Mouse (Mus musculus): ENCODE data around the gene Kcnk15. TPM values are rescaled to one million over a fixed set of nuclear protein-coding genes. Genes with fewer than 3 reads are reported as not detected.

Gene Kcnk15
- total and polyA plus RNA-seq, 2 experiments from 2014 or later: 0.11 to 0.12 TPM

- Histone ChIP-seq H3K36me3 (ENCODE audit: insufficient read depth, low read length) (0 out of 2 replicates have a peak, but pooled peaks cover 3% of the 10 kb centered on the region), H3K4me2 (ENCODE audit: low read depth, low read length, poor library complexity, severe bottlenecking) (no peak overlapping the region), H3K9ac (replicated peaks; ENCODE audit: low read length, poor library complexity, severe bottlenecking) (no peak overlapping the region), H3K27ac (ENCODE audit: low read depth, low read length) (no peak overlapping the region), H3K27me3 (ENCODE audit: insufficient read depth, low read length) (no peaks in the 10 kb centered on the region), H3K4me1 (ENCODE audit: insufficient read depth, low read length) (no peaks in the 10 kb centered on the region), H3K9me3 (ENCODE audit: low read length) (no peaks in the 10 kb centered on the region), H3K4me3 (ENCODE audit: low read depth, low read length) (no peak overlapping the region)
- no peak for TF ChIP-seq CTCF (IDR thresholded peaks at IDR 0.05)
- WGBS: 92% methylated on average over 9 of the region's 9 CpGs
- ATAC-seq (ENCODE audit: low FRiP score): no peak
- DNase-seq (ENCODE audit: low spot score): no peak
These were observed 12.6 kb downstream of the Kcnk15 start for GRCm38 (mm10) chr2:163866061-163866460.

DNA sequence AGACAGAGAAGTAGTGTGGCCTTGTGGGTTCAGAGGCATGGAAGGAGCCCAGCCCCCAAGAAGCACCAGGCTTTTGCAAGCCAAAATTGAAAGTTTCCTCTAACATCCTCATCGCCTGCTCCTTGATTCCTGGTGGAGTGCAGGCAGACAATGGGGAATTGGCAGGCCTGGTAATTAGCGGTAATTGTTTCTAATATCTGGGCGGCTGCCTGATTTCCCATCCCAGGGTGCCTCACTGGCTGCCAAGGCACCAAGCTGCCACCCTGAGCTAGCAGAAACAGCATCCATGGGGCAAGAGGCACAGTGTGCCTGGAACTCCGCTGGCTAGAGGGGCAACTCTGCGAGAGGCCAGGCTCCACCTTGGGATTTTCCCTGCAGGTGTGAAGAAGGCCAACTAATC is 16.3 kb downstream of the Kcnk15 start:
- Histone ChIP-seq H3K36me3 (ENCODE audit: insufficient read depth, low read length) (peaks cover 6% of the 10 kb centered on the region; the same call in 1 of the 2 replicates), H3K4me3 (ENCODE audit: low read depth, low read length) (no peak overlapping the region), H3K9me3 (ENCODE audit: low read length) (no peaks in the 10 kb centered on the region), H3K4me1 (ENCODE audit: insufficient read depth, low read length) (no peaks in the 10 kb centered on the region), H3K4me2 (ENCODE audit: low read depth, low read length, poor library complexity, severe bottlenecking) (no peak overlapping the region), H3K9ac (replicated peaks; ENCODE audit: low read length, poor library complexity, severe bottlenecking) (no peak overlapping the region), H3K27me3 (ENCODE audit: insufficient read depth, low read length) (no peaks in the 10 kb centered on the region), H3K27ac (ENCODE audit: low read depth, low read length) (no peak overlapping the region)
- no peak for DNase-seq (ENCODE audit: low spot score)
- no peak for TF ChIP-seq CTCF (IDR thresholded peaks at IDR 0.05)
- 69% methylated on average over 5 of the region's 5 CpGs for WGBS
- no peak for ATAC-seq (ENCODE audit: low FRiP score)

- 90% methylated on average over 4 of the region's 4 CpGs for WGBS
- TF ChIP-seq CTCF (IDR thresholded peaks at IDR 0.05): no peak
- DNase-seq (ENCODE audit: low spot score) (no peak), ATAC-seq (ENCODE audit: low FRiP score) (no peak)
- no peak overlapping the region for H3K9ac ChIP-seq (replicated peaks; ENCODE audit: low read length, poor library complexity, severe bottlenecking)
- H3K4me3 ChIP-seq (ENCODE audit: low read depth, low read length): no peak overlapping the region
- no peak overlapping the region for H3K4me2 ChIP-seq (ENCODE audit: low read depth, low read length, poor library complexity, severe bottlenecking)
- no peak overlapping the region for H3K27ac ChIP-seq (ENCODE audit: low read depth, low read length)
- no peaks in the 10 kb centered on the region for H3K9me3 ChIP-seq (ENCODE audit: low read length)
- H3K27me3 ChIP-seq (ENCODE audit: insufficient read depth, low read length): no peaks in the 10 kb centered on the region
- H3K4me1 ChIP-seq (ENCODE audit: insufficient read depth, low read length): no peaks in the 10 kb centered on the region
- H3K36me3 ChIP-seq (ENCODE audit: insufficient read depth, low read length): peaks cover 6% of the 10 kb centered on the region; the same call in 1 of the 2 replicates
These were observed 17.8 kb downstream of the Kcnk15 start for GRCm38 (mm10) chr2:163871266-163871665.

DNA sequence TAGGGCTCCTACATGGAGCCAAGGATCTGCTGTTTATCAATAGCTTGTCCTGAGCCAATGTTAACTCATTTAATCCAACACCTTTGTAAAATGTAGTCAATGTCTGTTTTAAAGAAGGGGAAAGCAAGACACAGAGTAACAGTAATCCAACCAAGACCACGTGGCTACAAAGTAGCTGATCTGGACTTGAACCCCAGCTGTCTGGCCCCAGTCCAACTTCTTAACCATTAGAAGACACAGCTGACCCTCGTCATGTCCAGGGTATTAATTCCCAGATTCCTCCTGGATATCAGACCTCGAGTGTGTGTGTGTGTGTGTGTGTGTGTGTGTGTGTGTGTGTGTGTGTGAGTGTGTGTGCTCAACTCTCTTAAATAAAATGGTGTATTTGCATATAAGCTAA is 18.5 kb downstream of the Kcnk15 start:
- Histone ChIP-seq H3K27me3 (ENCODE audit: insufficient read depth, low read length) (no peaks in the 10 kb centered on the region), H3K27ac (ENCODE audit: low read depth, low read length) (no peak overlapping the region), H3K9ac (replicated peaks; ENCODE audit: low read length, poor library complexity, severe bottlenecking) (no peak overlapping the region), H3K4me2 (ENCODE audit: low read depth, low read length, poor library complexity, severe bottlenecking) (no peak overlapping the region), H3K9me3 (ENCODE audit: low read length) (no peaks in the 10 kb centered on the region), H3K4me1 (ENCODE audit: insufficient read depth, low read length) (0 out of 2 replicates have a peak, but pooled peaks cover 2% of the 10 kb centered on the region), H3K4me3 (ENCODE audit: low read depth, low read length) (no peak overlapping the region), H3K36me3 (ENCODE audit: insufficient read depth, low read length) (peaks cover 6% of the 10 kb centered on the region; the same call in 1 of the 2 replicates)
- no peak for ATAC-seq (ENCODE audit: low FRiP score)
- DNase-seq (ENCODE audit: low spot score): no peak
- WGBS: 57% methylated on average over 3 of the region's 3 CpGs
- no peak for TF ChIP-seq CTCF (IDR thresholded peaks at IDR 0.05)

- H3K27ac ChIP-seq (ENCODE audit: low read depth, low read length): no peak overlapping the region
- TF ChIP-seq CTCF (IDR thresholded peaks at IDR 0.05): no peak
- H3K9ac ChIP-seq (replicated peaks; ENCODE audit: low read length, poor library complexity, severe bottlenecking): no peak overlapping the region
- WGBS: 19% methylated on average over 5 of the region's 5 CpGs
- no peak for ATAC-seq (ENCODE audit: low FRiP score)
- 0 out of 2 replicates have a peak, but pooled peaks cover 2% of the 10 kb centered on the region for H3K4me1 ChIP-seq (ENCODE audit: insufficient read depth, low read length)
- H3K4me2 ChIP-seq (ENCODE audit: low read depth, low read length, poor library complexity, severe bottlenecking): no peak overlapping the region
- no peaks in the 10 kb centered on the region for H3K27me3 ChIP-seq (ENCODE audit: insufficient read depth, low read length)
- peaks cover 6% of the 10 kb centered on the region; the same call in 1 of the 2 replicates for H3K36me3 ChIP-seq (ENCODE audit: insufficient read depth, low read length)
- DNase-seq (ENCODE audit: low spot score): peak; percentile 79
- no peak overlapping the region for H3K4me3 ChIP-seq (ENCODE audit: low read depth, low read length)
- H3K9me3 ChIP-seq (ENCODE audit: low read length): no peaks in the 10 kb centered on the region
These were observed 21.4 kb downstream of the Kcnk15 start for GRCm38 (mm10) chr2:163874877-163875276.

- Histone ChIP-seq H3K9ac (replicated peaks; ENCODE audit: low read length, poor library complexity, severe bottlenecking) (0 out of 2 replicates have a peak overlapping the region, but pooled peaks have one; percentile 1), H3K27me3 (ENCODE audit: insufficient read depth, low read length) (no peaks in the 10 kb centered on the region), H3K36me3 (ENCODE audit: insufficient read depth, low read length) (peaks cover 6% of the 10 kb centered on the region; the same call in 1 of the 2 replicates), H3K4me3 (ENCODE audit: low read depth, low read length) (no peak overlapping the region), H3K4me1 (ENCODE audit: insufficient read depth, low read length) (0 out of 2 replicates have a peak, but pooled peaks cover 2% of the 10 kb centered on the region), H3K27ac (ENCODE audit: low read depth, low read length) (no peak overlapping the region), H3K4me2 (ENCODE audit: low read depth, low read length, poor library complexity, severe bottlenecking) (no peak overlapping the region), H3K9me3 (ENCODE audit: low read length) (no peaks in the 10 kb centered on the region)
- DNase-seq (ENCODE audit: low spot score): peak; percentile 82
- TF ChIP-seq CTCF (IDR thresholded peaks at IDR 0.05): no peak
- WGBS: 61% methylated on average over 7 of the region's 7 CpGs
- ATAC-seq (ENCODE audit: low FRiP score): peak; percentile 41; the same call in 1 of the 2 replicates
These were observed 22.0 kb downstream of the Kcnk15 start for GRCm38 (mm10) chr2:163875484-163875883.

Data from midbrain, postnatal 0 days (tissue).